Mouse (Mus musculus) embryonic facial prominence, embryonic 13.5 days (tissue): ENCODE measurements around the gene Cdh16. TPM values are rescaled to one million over a fixed set of nuclear protein-coding genes. Genes with fewer than 3 reads are reported as not detected.

Experiments
- ATAC-seq: fragments of 200-750 bp; cut with Nextera tagmentation; 2 replicates; pipeline ENCODE4 v1.8.0; 2017; ENCODE audit warnings: low read depth; ENCODE audit not compliant: insufficient number of reproducible peaks, insufficient read depth, low FRiP score, low TSS enrichment
- H3K27ac ChIP-seq: fragments of 300-500 bp; sonication (generic); 2 replicates; pipeline ENCODE4 v1.5.1; 2015; ENCODE audit warnings: moderate library complexity, mild to moderate bottlenecking, inconsistent platforms
- H3K27me3 ChIP-seq: fragments of 300-500 bp; sonication (generic); 2 replicates; pipeline ENCODE4 v1.6.1; 2015; ENCODE audit warnings: mild to moderate bottlenecking, inconsistent platforms
- H3K36me3 ChIP-seq: fragments of 300-500 bp; sonication (generic); 2 replicates; pipeline ENCODE4 v1.6.1; 2015; ENCODE audit warnings: mild to moderate bottlenecking, inconsistent platforms
- H3K4me1 ChIP-seq: fragments of 300-500 bp; sonication (generic); 2 replicates; pipeline ENCODE4 v1.6.1; 2015; ENCODE audit warnings: inconsistent platforms
- H3K4me2 ChIP-seq: fragments of 300-500 bp; sonication (generic); 2 replicates; pipeline ENCODE4 v1.6.1; 2015; ENCODE audit warnings: moderate library complexity, mild to moderate bottlenecking, inconsistent platforms
- H3K4me3 ChIP-seq: fragments of 300-500 bp; sonication (generic); 2 replicates; pipeline ENCODE4 v1.5.1; 2015; ENCODE audit warnings: mild to moderate bottlenecking, inconsistent platforms
- H3K9ac ChIP-seq: fragments of 300-500 bp; sonication (generic); 2 replicates; pipeline ENCODE4 v1.6.1; 2015; ENCODE audit warnings: mild to moderate bottlenecking, inconsistent platforms
- H3K9me3 ChIP-seq: fragments of 300-500 bp; sonication (generic); 2 replicates; pipeline ENCODE4 v1.6.1; 2016; ENCODE audit warnings: inconsistent platforms
- WGBS: fragments of 180-500 bp; shearing (Covaris S2); methylation state at CpG from one replicate; pipeline ENCODE4 v1.1.7; 2015; ENCODE audit warnings: mixed read lengths; 5-methylcytosine and 5-hydroxymethylcytosine counted together
- polyA plus RNA-seq: library from polyadenylated mRNA; unstranded; fragments of >200 nt; fragmentation: Nextera tagmentation; extraction: Ambion mirVana; gene quantifications from 2 replicates; pipeline ENCODE4 v1.2.1, GENCODE M21; 2015

The Cdh16 gene
- polyA plus RNA-seq, 1 experiment from 2014 or later = not detected

DNA sequence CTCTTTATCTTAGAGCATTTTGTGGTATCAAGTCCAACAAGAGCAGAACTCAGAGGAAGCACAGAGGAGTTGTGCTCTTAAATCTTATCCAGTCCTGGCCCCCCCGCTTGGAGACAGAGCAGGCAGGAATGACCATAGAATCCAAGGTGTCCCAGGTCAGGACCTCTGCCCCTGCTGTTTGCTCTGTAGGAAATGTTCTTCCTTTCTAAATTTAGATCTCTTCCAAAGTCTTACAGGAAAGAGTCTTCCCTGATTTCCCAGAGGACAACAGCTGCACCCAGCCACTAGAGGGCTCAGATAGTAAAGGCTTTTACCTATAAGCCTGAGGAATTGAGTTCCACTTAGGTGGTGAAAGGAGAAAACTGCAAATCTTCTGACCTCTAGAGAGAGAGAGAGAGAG, 54.6 kb downstream of the Cdh16 start:
- no peaks in the 10 kb centered on the region for H3K36me3 ChIP-seq
- 0 out of 2 replicates have a peak, but pooled peaks cover 3% of the 10 kb centered on the region for H3K4me1 ChIP-seq
- no peak overlapping the region for H3K4me2 ChIP-seq
- H3K27me3 ChIP-seq = no peaks in the 10 kb centered on the region; the same call in 1 of the 2 replicates
- no peak overlapping the region for H3K27ac ChIP-seq
- no peak for ATAC-seq
- H3K9ac ChIP-seq = no peak overlapping the region
- 57% methylated on average over 1 of the region's 1 CpGs for WGBS
- no peak overlapping the region for H3K4me3 ChIP-seq
- no peaks in the 10 kb centered on the region for H3K9me3 ChIP-seq

DNA sequence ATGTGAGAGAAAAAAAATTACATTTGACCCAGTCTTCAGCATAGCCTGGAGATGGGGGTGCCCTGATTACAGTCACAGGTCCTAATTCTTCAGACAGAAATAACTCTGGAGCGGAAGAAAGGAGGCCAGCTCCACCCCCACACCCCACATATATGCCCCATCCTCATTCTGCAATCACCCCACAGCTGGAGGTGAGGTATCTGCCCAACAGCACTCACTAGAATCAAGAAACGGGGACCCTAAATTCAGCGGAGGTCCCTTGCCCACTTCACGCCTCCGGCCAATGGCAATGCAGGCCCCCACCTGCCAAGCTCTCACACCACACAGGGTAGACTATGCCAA, 58.8 kb downstream of the Cdh16 start:
- no peaks in the 10 kb centered on the region for H3K36me3 ChIP-seq
- H3K27me3 ChIP-seq = no peaks in the 10 kb centered on the region
- 0 out of 2 replicates have a peak, but pooled peaks cover 3% of the 10 kb centered on the region for H3K4me1 ChIP-seq
- ATAC-seq = no peak
- no peak overlapping the region for H3K4me2 ChIP-seq
- H3K9me3 ChIP-seq = no peaks in the 10 kb centered on the region
- no peak overlapping the region for H3K4me3 ChIP-seq
- no peak overlapping the region for H3K9ac ChIP-seq
- no peak overlapping the region for H3K27ac ChIP-seq
- 93% methylated on average over 5 of the region's 5 CpGs for WGBS

DNA sequence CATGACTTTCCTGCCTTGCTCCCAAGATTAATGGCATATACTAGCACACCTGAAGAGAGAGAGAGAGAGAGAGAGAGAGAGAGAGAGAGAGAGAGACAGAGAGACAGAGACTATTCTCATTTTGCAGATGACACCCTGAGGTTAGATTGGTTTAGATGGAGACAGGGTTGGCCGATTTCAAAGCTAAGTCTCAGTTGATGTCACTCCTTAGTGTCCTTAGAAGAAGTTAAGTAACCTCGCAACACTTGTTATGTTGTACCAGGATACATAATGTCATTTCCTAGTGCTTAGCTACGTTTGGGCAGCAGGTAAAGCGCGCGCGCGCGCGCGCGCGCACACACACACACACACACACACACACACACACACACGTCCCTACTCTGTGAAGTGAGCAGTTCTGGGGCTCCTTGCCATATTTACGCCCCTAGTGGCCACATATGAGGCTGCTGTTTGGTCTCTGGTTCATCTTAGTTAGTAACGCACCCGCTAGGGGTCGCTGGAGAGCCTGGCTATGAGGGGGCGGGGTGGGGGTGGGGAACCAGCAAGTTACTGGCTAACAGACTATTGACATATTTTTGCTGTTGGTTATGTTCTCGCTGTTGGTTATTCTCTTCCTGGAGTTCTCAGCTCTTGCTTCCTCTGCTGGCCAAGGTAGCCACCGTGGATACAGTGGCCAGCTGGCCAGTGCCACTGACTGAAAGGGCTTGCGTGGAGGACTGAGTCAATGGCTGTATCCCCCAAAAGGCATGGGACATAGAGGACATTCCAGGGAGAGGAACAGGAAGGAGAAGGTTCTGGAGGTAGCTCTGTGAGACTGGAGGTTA, 59.4 kb downstream of the Cdh16 start:
- Histone ChIP-seq H3K9me3 (no peaks in the 10 kb centered on the region), H3K36me3 (no peaks in the 10 kb centered on the region), H3K27ac (no peak overlapping the region), H3K4me3 (0 out of 2 replicates have a peak overlapping the region, but pooled peaks have one; percentile 9), H3K4me2 (peak overlapping the region; percentile 33), H3K9ac (no peak overlapping the region), H3K27me3 (no peaks in the 10 kb centered on the region), H3K4me1 (0 out of 2 replicates have a peak, but pooled peaks cover 3% of the 10 kb centered on the region)
- 0 out of 2 replicates have a peak, but pooled peaks have one; percentile 62 for ATAC-seq
- WGBS = 20% methylated on average over 22 of the region's 22 CpGs

DNA sequence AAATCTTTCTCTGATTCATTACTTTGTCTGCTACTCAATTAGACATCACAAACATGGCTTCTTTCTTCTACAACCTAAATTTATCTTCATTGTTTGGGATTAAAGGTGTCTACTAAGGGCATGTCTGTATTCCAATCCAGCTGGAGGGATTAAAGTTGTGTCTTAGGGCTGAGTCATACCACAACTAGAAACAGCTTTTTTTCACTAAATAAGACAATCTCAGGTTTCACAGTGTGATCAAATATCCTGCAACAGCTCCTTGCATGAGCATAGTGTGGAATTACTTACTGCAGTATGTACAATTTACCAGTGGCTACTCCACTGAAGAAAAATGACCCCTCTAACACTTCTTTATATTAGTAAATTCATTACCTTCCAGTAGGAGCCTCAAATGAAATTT, 63.5 kb downstream of the Cdh16 start:
- no peak overlapping the region for H3K4me3 ChIP-seq
- no peak overlapping the region for H3K27ac ChIP-seq
- no peaks in the 10 kb centered on the region for H3K36me3 ChIP-seq
- ATAC-seq = no peak
- H3K27me3 ChIP-seq = no peaks in the 10 kb centered on the region
- H3K9ac ChIP-seq = no peak overlapping the region
- 0 out of 2 replicates have a peak, but pooled peaks cover 3% of the 10 kb centered on the region for H3K4me1 ChIP-seq
- H3K4me2 ChIP-seq = no peak overlapping the region
- H3K9me3 ChIP-seq = no peaks in the 10 kb centered on the region

DNA sequence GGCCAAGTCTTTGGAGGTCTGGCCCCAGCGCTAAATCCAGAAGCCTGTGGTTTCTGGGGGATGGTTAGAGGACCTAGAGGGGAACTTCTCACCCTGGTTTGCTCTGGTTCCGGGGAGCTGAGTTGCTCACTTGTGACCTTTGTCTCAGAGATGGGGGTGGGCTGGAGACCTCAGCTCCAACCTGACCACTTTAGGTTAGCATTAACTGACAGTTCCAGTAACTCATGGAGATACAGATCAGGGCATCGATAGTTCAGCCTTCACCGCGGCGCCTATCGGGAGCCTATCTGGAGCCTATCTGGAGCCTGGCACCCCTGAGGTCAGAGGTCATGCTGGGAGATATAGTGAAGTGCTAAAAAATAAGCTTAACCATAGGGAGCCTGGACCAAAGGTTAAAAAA, 67.0 kb downstream of the Cdh16 start:
- ATAC-seq = no peak
- Histone ChIP-seq H3K27ac (no peak overlapping the region), H3K9me3 (no peaks in the 10 kb centered on the region), H3K27me3 (0 out of 2 replicates have a peak, but pooled peaks cover 4% of the 10 kb centered on the region), H3K4me1 (no peaks in the 10 kb centered on the region), H3K9ac (no peak overlapping the region), H3K4me3 (no peak overlapping the region), H3K36me3 (no peaks in the 10 kb centered on the region), H3K4me2 (no peak overlapping the region)
- WGBS = 77% methylated on average over 7 of the region's 7 CpGs

DNA sequence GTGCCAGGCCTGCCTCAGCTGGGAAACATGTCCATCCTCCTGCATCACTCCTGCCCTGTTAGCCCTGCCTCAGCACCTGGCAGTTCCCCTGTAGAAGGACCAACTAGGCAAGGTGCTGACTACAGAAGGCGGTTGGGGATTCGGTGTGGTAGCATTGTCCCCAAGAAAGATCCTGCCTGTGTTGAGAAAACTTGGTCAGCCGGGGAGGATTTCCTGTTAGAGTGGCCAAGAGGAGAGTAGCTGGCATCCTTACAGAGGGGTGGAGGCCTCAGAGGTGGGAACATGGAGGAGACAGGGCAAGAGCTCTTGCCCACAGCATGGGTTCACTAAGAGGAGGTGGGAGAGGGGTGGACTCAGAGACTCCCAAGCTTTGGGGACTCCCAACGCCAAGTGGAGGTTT, 69.0 kb downstream of the Cdh16 start:
- Histone ChIP-seq H3K27ac (no peak overlapping the region), H3K36me3 (no peaks in the 10 kb centered on the region), H3K9ac (no peak overlapping the region), H3K4me1 (0 out of 2 replicates have a peak, but pooled peaks cover 3% of the 10 kb centered on the region), H3K9me3 (no peaks in the 10 kb centered on the region), H3K27me3 (0 out of 2 replicates have a peak, but pooled peaks cover 4% of the 10 kb centered on the region), H3K4me2 (no peak overlapping the region), H3K4me3 (no peak overlapping the region)
- WGBS = 83% methylated on average over 4 of the region's 4 CpGs
- no peak for ATAC-seq

Other genes starting within 250 kb of the Cdh16 start
- 3.6 and 3.7 TPM in 2 replicates for gene Cmtm4, start 228.6 kb downstream of the Cdh16 start, polyA plus RNA-seq
- 73.0 and 74.8 TPM in 2 replicates for gene Dync1li2, start 181.3 kb downstream of the Cdh16 start, polyA plus RNA-seq
- gene Terb1, start 114.5 kb downstream of the Cdh16 start, polyA plus RNA-seq = 0.39 and 0.51 TPM in 2 replicates
- gene Nae1, start 89.8 kb downstream of the Cdh16 start, polyA plus RNA-seq = 111 TPM in 2 replicates
- 1.7 and 1.8 TPM in 2 replicates for gene Car7, start 89.7 kb downstream of the Cdh16 start, polyA plus RNA-seq
- gene Pdp2, start 32.9 kb downstream of the Cdh16 start, polyA plus RNA-seq = 11.0 and 11.7 TPM in 2 replicates
- 3.4 and 6.1 TPM in 2 replicates for gene Rrad, start 6.9 kb upstream of the Cdh16 start, polyA plus RNA-seq
- 79.5 and 83.5 TPM in 2 replicates for gene Ciao2b, start 17.6 kb upstream of the Cdh16 start, polyA plus RNA-seq
- 0.91 TPM in 1 of 2 replicates, not detected in the other for gene Ces2a, start 109.6 kb upstream of the Cdh16 start, polyA plus RNA-seq
- gene Ces2b, start 207.2 kb upstream of the Cdh16 start, polyA plus RNA-seq = 0.22 and 0.31 TPM in 2 replicates
- 0.59 TPM in 1 of 2 replicates, not detected in the other for gene Ces2c, start 222.7 kb upstream of the Cdh16 start, polyA plus RNA-seq